Mouse (Mus musculus): ENCODE results near the gene Aanat.

- no peak for TF ChIP-seq EP300 (IDR thresholded peaks at IDR 0.05; ENCODE audit: low read depth)
- no peak for TF ChIP-seq CTCF (IDR thresholded peaks at IDR 0.05; ENCODE audit: low read depth)
These were observed 27.0 kb downstream of the Aanat start for GRCm38 (mm10) chr11:116613234-116613633.

All from heart, postnatal 0 days (tissue).